Mouse (Mus musculus) megakaryocyte, embryonic 14.5 days (primary cell): ENCODE data around the gene Dhcr24. TPM values are rescaled to one million over a fixed set of nuclear protein-coding genes. Genes with fewer than 3 reads are reported as not detected.

Experiments used
- H3K27me3 ChIP-seq: replicated peaks from 2 replicates; pipeline ENCODE3; 2012; ENCODE audit warnings: inconsistent platforms
- H3K36me3 ChIP-seq: replicated peaks from 2 replicates; pipeline ENCODE3; 2012; ENCODE audit warnings: low read length, inconsistent platforms, mixed read lengths
- H3K4me1 ChIP-seq: 2 replicates; pipeline ENCODE4 v1.6.1; 2012; ENCODE audit warnings: inconsistent platforms
- H3K4me3 ChIP-seq: replicated peaks from 2 replicates; pipeline ENCODE3; 2012; ENCODE audit warnings: moderate library complexity, mild to moderate bottlenecking, inconsistent platforms
- H3K9me3 ChIP-seq: 2 replicates; pipeline ENCODE4 v1.6.1; 2012; ENCODE audit warnings: inconsistent platforms
- FLI1 ChIP-seq: IDR thresholded peaks from 2 replicates; pipeline ENCODE4 v1.6.1; 2012; ENCODE audit warnings: low read length, inconsistent platforms, mixed read lengths
- GATA1 ChIP-seq: IDR thresholded peaks from 3 replicates; pipeline ENCODE4 v1.6.1; 2012; ENCODE audit warnings: mixed read lengths, low read length, inconsistent platforms, borderline replicate concordance
- polyA plus RNA-seq: library from polyadenylated mRNA; stranded (reverse); fragments of >175 nt; gene quantifications from 2 replicates; pipeline ENCODE4 v1.2.3, GENCODE M21; 2012; ENCODE audit warnings: low replicate concordance; ENCODE audit not compliant: insufficient read depth

Dhcr24 gene
- polyA plus RNA-seq, 1 experiment, result 125 TPM

- H3K4me1 ChIP-seq, result peaks cover 5% of the 10 kb centered on the region; the same call in 1 of the 2 replicates
- H3K4me3 ChIP-seq, result no peak overlapping the region
- peaks cover 10% of the 10 kb centered on the region for H3K27me3 ChIP-seq
- peaks cover 16% of the 10 kb centered on the region for H3K9me3 ChIP-seq
- TF ChIP-seq FLI1, result no peak
- no peak for TF ChIP-seq GATA1
- H3K36me3 ChIP-seq, result no peaks in the 10 kb centered on the region
Measured at GRCm38 (mm10) chr4:106597741-106598140, 36.9 kb downstream of the Dhcr24 start.

GRCm38 (mm10) chr4:106599415-106599814 is 38.6 kb downstream of the Dhcr24 start:
- Histone ChIP-seq H3K4me3 (no peak overlapping the region), H3K4me1 (no peaks in the 10 kb centered on the region), H3K36me3 (no peaks in the 10 kb centered on the region), H3K9me3 (peaks cover 17% of the 10 kb centered on the region), H3K27me3 (peaks cover 12% of the 10 kb centered on the region)
- no peak for TF ChIP-seq FLI1
- TF ChIP-seq GATA1, result no peak

- TF ChIP-seq GATA1 (no peak), FLI1 (no peak)
Measured at GRCm38 (mm10) chr4:106600770-106601169, 39.9 kb downstream of the Dhcr24 start.

GRCm38 (mm10) chr4:106606639-106607554 is 46.1 kb downstream of the Dhcr24 start:
- no peak for TF ChIP-seq GATA1
- TF ChIP-seq FLI1, result no peak
- H3K4me1 ChIP-seq, result peaks cover 16% of the 10 kb centered on the region
- peaks cover 26% of the 10 kb centered on the region for H3K27me3 ChIP-seq
- H3K9me3 ChIP-seq, result peaks cover 42% of the 10 kb centered on the region
- H3K36me3 ChIP-seq, result no peaks in the 10 kb centered on the region
- H3K4me3 ChIP-seq, result no peak overlapping the region

More at GRCm38 (mm10) chr4:106600770-106601169, 39.9 kb downstream of the Dhcr24 start:
- H3K27me3 ChIP-seq, result peaks cover 12% of the 10 kb centered on the region
- no peaks in the 10 kb centered on the region for H3K36me3 ChIP-seq
- peaks cover 12% of the 10 kb centered on the region for H3K9me3 ChIP-seq
- no peak overlapping the region for H3K4me3 ChIP-seq
- no peaks in the 10 kb centered on the region for H3K4me1 ChIP-seq

GRCm38 (mm10) chr4:106607905-106608304 is 47.1 kb downstream of the Dhcr24 start:
- Histone ChIP-seq H3K36me3 (no peaks in the 10 kb centered on the region), H3K4me1 (peaks cover 19% of the 10 kb centered on the region), H3K9me3 (peaks cover 34% of the 10 kb centered on the region), H3K4me3 (no peak overlapping the region), H3K27me3 (peaks cover 26% of the 10 kb centered on the region)
- no peak for TF ChIP-seq FLI1
- TF ChIP-seq GATA1, result no peak

GRCm38 (mm10) chr4:106613105-106613504 is 52.3 kb downstream of the Dhcr24 start:
- Histone ChIP-seq H3K4me1 (peaks cover 59% of the 10 kb centered on the region), H3K27me3 (peaks cover 22% of the 10 kb centered on the region), H3K36me3 (no peaks in the 10 kb centered on the region), H3K4me3 (no peak overlapping the region), H3K9me3 (peaks cover 26% of the 10 kb centered on the region)
- no peak for TF ChIP-seq FLI1
- TF ChIP-seq GATA1, result no peak

- Histone ChIP-seq H3K4me1 (peaks cover 59% of the 10 kb centered on the region), H3K9me3 (peaks cover 21% of the 10 kb centered on the region), H3K27me3 (peaks cover 22% of the 10 kb centered on the region), H3K4me3 (peak overlapping the region; percentile 76), H3K36me3 (no peaks in the 10 kb centered on the region)
- TF ChIP-seq GATA1, result no peak
- no peak for TF ChIP-seq FLI1
Measured at GRCm38 (mm10) chr4:106613560-106613959, 52.7 kb downstream of the Dhcr24 start.

GRCm38 (mm10) chr4:106614180-106614797 is 53.5 kb downstream of the Dhcr24 start:
- TF ChIP-seq FLI1 (no peak), GATA1 (no peak)
- peaks cover 59% of the 10 kb centered on the region for H3K4me1 ChIP-seq
- H3K4me3 ChIP-seq, result peak overlapping the region; percentile 76
- no peaks in the 10 kb centered on the region for H3K36me3 ChIP-seq
- peaks cover 21% of the 10 kb centered on the region for H3K9me3 ChIP-seq
- H3K27me3 ChIP-seq, result peaks cover 27% of the 10 kb centered on the region

GRCm38 (mm10) chr4:106614881-106615280 is 54.0 kb downstream of the Dhcr24 start:
- no peaks in the 10 kb centered on the region for H3K36me3 ChIP-seq
- peaks cover 29% of the 10 kb centered on the region for H3K27me3 ChIP-seq
- H3K4me1 ChIP-seq, result peaks cover 57% of the 10 kb centered on the region
- no peak overlapping the region for H3K4me3 ChIP-seq
- H3K9me3 ChIP-seq, result peaks cover 19% of the 10 kb centered on the region
- TF ChIP-seq FLI1 (no peak), GATA1 (no peak)

GRCm38 (mm10) chr4:106615637-106616036 is 54.8 kb downstream of the Dhcr24 start:
- H3K4me3 ChIP-seq, result no peak overlapping the region
- peaks cover 12% of the 10 kb centered on the region for H3K9me3 ChIP-seq
- peaks cover 25% of the 10 kb centered on the region for H3K27me3 ChIP-seq
- no peaks in the 10 kb centered on the region for H3K36me3 ChIP-seq
- H3K4me1 ChIP-seq, result peaks cover 50% of the 10 kb centered on the region
- TF ChIP-seq FLI1 (no peak), GATA1 (no peak)
